Mouse (Mus musculus): ENCODE results near the gene Xpo1. TPM values are rescaled to one million over a fixed set of nuclear protein-coding genes. Genes with fewer than 3 reads are reported as not detected.

Gene Xpo1
- polyA plus RNA-seq, 1 experiment = 317 TPM

DNA sequence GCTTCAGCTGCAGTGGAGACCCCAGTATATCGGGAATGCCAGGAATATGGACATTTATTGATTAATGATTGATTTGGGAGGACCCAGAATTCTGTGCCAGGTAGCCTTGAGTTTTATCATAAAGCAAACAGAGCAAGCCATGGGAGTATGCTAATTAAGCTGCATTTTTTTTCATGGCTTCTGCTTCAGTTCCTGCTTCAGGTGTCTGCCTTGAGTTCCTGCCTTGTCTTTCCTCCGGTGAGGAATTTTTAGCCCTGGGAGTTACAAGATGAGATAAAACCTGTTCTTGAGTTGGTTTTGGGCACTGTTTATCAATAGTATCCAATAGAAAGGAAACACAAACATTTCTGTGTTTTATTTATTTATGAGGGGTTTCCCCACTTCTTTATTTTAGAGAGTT is 73.6 kb downstream of the Xpo1 start:
- no peaks in the 10 kb centered on the region for H3K4me1 ChIP-seq (ENCODE audit: control insufficient read depth, insufficient read depth, low read length)
- no peak overlapping the region for H3K4me3 ChIP-seq (ENCODE audit: insufficient read depth, low read length)
- TF ChIP-seq CTCF (IDR thresholded peaks at IDR 0.05; ENCODE audit: borderline replicate concordance, insufficient read depth, low read length) (no peak), POLR2A (IDR thresholded peaks at IDR 0.05; ENCODE audit: low read depth, low read length) (no peak)
- no peak overlapping the region for H3K27ac ChIP-seq (ENCODE audit: insufficient read depth, low read length)

DNA sequence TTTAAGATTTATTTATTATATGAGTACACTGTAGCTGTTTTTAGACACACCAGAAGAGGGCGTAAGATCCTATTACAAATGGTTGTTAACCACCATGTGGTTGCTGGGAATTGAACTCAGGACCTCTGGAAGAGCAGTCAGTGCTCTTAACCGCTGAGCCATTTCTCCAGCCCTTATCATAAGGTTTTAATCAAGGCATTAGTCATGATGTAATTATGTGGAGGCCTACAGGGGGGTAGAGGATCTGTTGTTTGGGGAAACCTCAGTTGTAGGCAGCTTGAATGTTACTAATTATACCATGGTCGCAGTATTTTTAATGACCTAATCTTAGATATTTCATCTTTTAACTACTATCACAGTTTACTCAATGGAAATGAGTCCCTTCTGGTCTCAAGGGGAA is 76.3 kb downstream of the Xpo1 start:
- TF ChIP-seq CTCF (IDR thresholded peaks at IDR 0.05; ENCODE audit: borderline replicate concordance, insufficient read depth, low read length) (no peak), POLR2A (IDR thresholded peaks at IDR 0.05; ENCODE audit: low read depth, low read length) (no peak)
- Histone ChIP-seq H3K4me3 (ENCODE audit: insufficient read depth, low read length) (no peak overlapping the region), H3K27ac (ENCODE audit: insufficient read depth, low read length) (no peak overlapping the region), H3K4me1 (ENCODE audit: control insufficient read depth, insufficient read depth, low read length) (no peaks in the 10 kb centered on the region)

- TF ChIP-seq POLR2A (IDR thresholded peaks at IDR 0.05; ENCODE audit: low read depth, low read length) (no peak), CTCF (IDR thresholded peaks at IDR 0.05; ENCODE audit: borderline replicate concordance, insufficient read depth, low read length) (no peak)
Measured at GRCm38 (mm10) chr11:23335160-23335559, 79.3 kb downstream of the Xpo1 start.

More at GRCm38 (mm10) chr11:23335160-23335559, 79.3 kb downstream of the Xpo1 start:
- no peak overlapping the region for H3K27ac ChIP-seq (ENCODE audit: insufficient read depth, low read length)
- no peak overlapping the region for H3K4me3 ChIP-seq (ENCODE audit: insufficient read depth, low read length)
- no peaks in the 10 kb centered on the region for H3K4me1 ChIP-seq (ENCODE audit: control insufficient read depth, insufficient read depth, low read length)

Other genes starting within 250 kb of the Xpo1 start
- gene Fam161a, start 248.5 kb upstream of the Xpo1 start, polyA plus RNA-seq (2011; ENCODE audit: insufficient read length, low read depth, missing spikeins) = 3.0 and 4.2 TPM in 2 replicates
- 98.3 and 114 TPM in 2 replicates for gene Usp34, start 50.9 kb downstream of the Xpo1 start, polyA plus RNA-seq (2011; ENCODE audit: insufficient read length, low read depth, missing spikeins)
- 53.7 and 54.2 TPM in 2 replicates for gene Ahsa2, start 242.0 kb downstream of the Xpo1 start, polyA plus RNA-seq (2011; ENCODE audit: insufficient read length, low read depth, missing spikeins)